Mouse (Mus musculus): ENCODE results near the gene Nexn. TPM values are rescaled to one million over a fixed set of nuclear protein-coding genes. Genes with fewer than 3 reads are reported as not detected.
A peak's percentile ranks its signal among the peaks of the same experiment; 100 is the strongest.
"Not testable (repeated sequence)": the region's sequence is repeated elsewhere in the genome, so short reads cannot be mapped to it uniquely, and the experiment has no call there.

The Nexn gene
- polyA plus RNA-seq (2012; rRNA removed), result 5.3 and 6.5 TPM in 2 replicates

DNA sequence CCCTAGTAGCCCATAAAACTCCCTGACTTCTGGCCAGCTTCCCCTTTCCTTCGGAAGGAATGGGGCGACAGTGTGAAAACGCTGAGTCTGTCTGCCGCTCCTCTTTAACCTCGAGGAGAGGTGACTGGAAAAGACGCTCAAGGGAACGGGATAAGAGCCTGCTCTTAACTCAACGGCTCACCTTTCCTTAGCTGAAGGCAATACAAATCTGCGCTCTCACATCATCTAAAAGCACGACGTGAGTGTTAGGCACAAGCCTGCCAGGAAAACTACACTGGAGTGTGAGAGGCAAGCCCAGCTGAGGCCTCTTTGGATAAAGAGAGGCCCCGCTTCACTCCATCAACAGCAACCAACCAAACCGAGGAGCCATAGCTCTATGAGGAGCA lies at the start of gene Nexn:
Nexn (minus strand) TSS at position 315 of the 386 bp plus-strand sequence.
- 13% methylated on average over 13 of the region's 13 CpGs for WGBS
- TF ChIP-seq CTCF (IDR thresholded peaks at IDR 0.05; ENCODE audit: borderline replicate concordance, insufficient read depth, low read depth, low read length), result no peak
- no peak within 1 kb of the TSS for H3K27ac ChIP-seq (ENCODE audit: insufficient read depth, low read length)

DNA sequence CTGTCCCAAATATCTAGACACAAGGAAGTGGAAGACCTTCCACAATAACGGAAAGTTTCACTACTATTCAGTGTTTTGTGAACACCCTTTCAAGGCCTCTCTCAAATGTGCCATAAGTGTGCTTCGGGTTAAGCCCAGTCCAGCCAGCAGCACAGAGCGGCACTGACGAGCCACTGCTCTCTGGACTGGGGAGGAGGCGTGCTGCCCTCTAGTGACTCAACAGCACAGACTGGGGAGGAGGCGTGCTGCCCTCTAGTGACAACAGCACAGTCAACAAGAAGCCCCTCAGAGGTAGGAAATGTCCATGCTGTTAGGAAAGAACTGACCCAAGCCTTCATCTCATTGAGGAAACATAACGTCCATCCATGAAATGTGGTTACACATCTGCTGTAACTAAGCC lies 49.5 kb upstream of the Nexn start:
- peaks cover 4% of the 10 kb centered on the region; the same call in 1 of the 2 replicates for H3K4me1 ChIP-seq (ENCODE audit: control insufficient read depth, insufficient read depth, low read length)
- H3K27ac ChIP-seq (ENCODE audit: insufficient read depth, low read length), result no peak overlapping the region
- H3K4me3 ChIP-seq (replicated peaks; ENCODE audit: insufficient read depth, low read depth, low read length), result no peak overlapping the region
- peak; percentile 68 to 69 for DNase-seq
- TF ChIP-seq POLR2A (IDR thresholded peaks at IDR 0.05; ENCODE audit: borderline replicate concordance, insufficient read depth, low read length) (no peak), CTCF (IDR thresholded peaks at IDR 0.05; ENCODE audit: borderline replicate concordance, insufficient read depth, low read depth, low read length) (peak; percentile 97)
- 9% methylated on average over 7 of the region's 7 CpGs for WGBS
- no peaks in the 10 kb centered on the region for H3K27me3 ChIP-seq (ENCODE audit: control insufficient read depth, insufficient read depth, low read length)

More for the DNA sequence above, at the start of gene Nexn:
- Histone ChIP-seq H3K27me3 (ENCODE audit: control insufficient read depth, insufficient read depth, low read length) (no peaks in the 10 kb centered on the region; the same call in 1 of the 2 replicates), H3K4me1 (ENCODE audit: control insufficient read depth, insufficient read depth, low read length) (no peaks in the 10 kb centered on the region), H3K4me3 (replicated peaks; ENCODE audit: insufficient read depth, low read depth, low read length) (peak within 1 kb of the TSS; percentile 42)
- peak in 1 of 2 experiments; percentile 11 for DNase-seq

DNA sequence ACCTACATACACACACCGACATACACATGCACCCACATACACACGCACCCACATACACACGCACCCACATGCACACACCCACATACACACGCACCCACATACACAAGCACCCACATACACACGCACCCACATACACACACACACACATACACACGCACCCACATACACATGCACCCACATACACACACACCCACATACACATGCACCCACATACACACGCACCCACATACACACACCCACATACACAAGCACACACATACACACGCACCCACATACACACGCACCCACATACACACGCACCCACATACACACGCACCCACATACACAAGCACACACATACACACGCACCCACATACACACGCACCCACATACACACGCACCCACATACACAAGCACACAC lies 48.5 kb upstream of the Nexn start:
- H3K4me3 ChIP-seq (replicated peaks; ENCODE audit: insufficient read depth, low read depth, low read length); H3K4me1 ChIP-seq (ENCODE audit: control insufficient read depth, insufficient read depth, low read length): not testable (repeated sequence)
- WGBS, result 80% methylated on average over 14 of the region's 14 CpGs

DNA sequence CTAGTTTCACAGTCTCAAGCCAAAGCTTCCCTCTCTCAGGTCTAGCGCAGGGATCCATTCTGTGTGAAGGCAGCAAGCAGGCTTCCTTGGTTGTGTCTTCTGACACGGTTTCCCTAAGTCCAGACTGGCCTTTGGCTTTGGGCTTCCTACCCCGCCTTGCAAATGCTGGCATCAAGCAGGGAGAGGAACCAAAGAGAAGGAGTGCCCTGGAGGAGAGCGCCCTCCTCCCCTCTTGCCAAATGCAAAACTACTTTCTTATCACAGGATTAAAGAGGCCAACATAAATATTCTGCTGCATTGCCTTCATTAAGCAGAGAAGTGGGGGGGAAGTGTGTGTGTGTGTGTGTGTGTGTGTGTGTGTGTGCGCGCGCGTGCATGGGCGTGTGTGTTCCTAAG lies 43.1 kb upstream of the Nexn start:
- TF ChIP-seq POLR2A (IDR thresholded peaks at IDR 0.05; ENCODE audit: borderline replicate concordance, insufficient read depth, low read length) (no peak), CTCF (IDR thresholded peaks at IDR 0.05; ENCODE audit: borderline replicate concordance, insufficient read depth, low read depth, low read length) (no peak)
- Histone ChIP-seq H3K27ac (ENCODE audit: insufficient read depth, low read length) (no peak overlapping the region), H3K4me1 (ENCODE audit: control insufficient read depth, insufficient read depth, low read length) (peaks cover 4% of the 10 kb centered on the region; the same call in 1 of the 2 replicates), H3K4me3 (replicated peaks; ENCODE audit: insufficient read depth, low read depth, low read length) (no peak overlapping the region), H3K27me3 (ENCODE audit: control insufficient read depth, insufficient read depth, low read length) (no peaks in the 10 kb centered on the region)
- no peak for DNase-seq
- WGBS, result 91% methylated on average over 9 of the region's 9 CpGs

More for the DNA sequence above, 48.5 kb upstream of the Nexn start:
- DNase-seq; H3K27ac ChIP-seq (ENCODE audit: insufficient read depth, low read length); H3K27me3 ChIP-seq (ENCODE audit: control insufficient read depth, insufficient read depth, low read length): not testable (repeated sequence)

DNA sequence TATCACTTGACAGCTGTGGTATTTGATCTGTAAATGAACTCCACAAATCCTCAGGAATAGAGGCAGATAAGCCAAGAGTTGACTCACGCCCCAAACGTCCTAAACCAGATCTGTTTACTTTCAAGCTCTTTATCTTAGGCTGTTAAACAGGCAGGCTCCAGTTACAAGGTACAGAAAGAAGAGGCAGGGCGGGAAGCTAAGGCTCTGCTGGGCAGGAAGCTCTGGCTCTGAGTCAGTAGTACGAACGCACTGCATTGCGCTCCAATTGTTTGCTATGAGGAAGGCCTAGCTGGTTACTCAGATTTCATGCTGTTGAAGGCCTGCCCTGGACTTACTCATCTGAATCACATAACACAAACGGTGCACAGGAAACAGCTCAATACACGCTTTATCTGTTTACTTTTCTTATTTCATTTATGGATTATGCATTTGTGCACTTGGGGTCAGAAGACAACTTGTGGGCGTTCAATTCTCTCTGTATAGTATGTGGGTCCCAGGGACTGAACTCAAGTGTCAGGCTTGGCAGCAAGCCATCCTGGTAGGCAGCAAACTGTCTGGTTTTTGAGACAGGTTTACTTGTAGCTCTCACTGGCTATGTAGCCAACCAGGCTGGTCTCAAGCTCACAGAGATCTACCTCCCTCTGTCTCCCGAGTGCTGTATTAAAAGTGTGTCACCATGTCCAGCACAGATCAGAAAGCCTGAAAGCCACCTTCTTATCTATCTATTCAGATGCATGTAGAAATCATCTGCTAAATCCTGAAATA lies 42.5 kb upstream of the Nexn start:
- no peak for DNase-seq
- Histone ChIP-seq H3K27me3 (ENCODE audit: control insufficient read depth, insufficient read depth, low read length) (no peaks in the 10 kb centered on the region), H3K4me1 (ENCODE audit: control insufficient read depth, insufficient read depth, low read length) (no peaks in the 10 kb centered on the region; the same call in 1 of the 2 replicates), H3K4me3 (replicated peaks; ENCODE audit: insufficient read depth, low read depth, low read length) (no peak overlapping the region), H3K27ac (ENCODE audit: insufficient read depth, low read length) (no peak overlapping the region)
- 65% methylated on average over 10 of the region's 10 CpGs for WGBS
- TF ChIP-seq POLR2A (IDR thresholded peaks at IDR 0.05; ENCODE audit: borderline replicate concordance, insufficient read depth, low read length), result no peak
- TF ChIP-seq CTCF (IDR thresholded peaks at IDR 0.05; ENCODE audit: borderline replicate concordance, insufficient read depth, low read depth, low read length), result no peak

DNA sequence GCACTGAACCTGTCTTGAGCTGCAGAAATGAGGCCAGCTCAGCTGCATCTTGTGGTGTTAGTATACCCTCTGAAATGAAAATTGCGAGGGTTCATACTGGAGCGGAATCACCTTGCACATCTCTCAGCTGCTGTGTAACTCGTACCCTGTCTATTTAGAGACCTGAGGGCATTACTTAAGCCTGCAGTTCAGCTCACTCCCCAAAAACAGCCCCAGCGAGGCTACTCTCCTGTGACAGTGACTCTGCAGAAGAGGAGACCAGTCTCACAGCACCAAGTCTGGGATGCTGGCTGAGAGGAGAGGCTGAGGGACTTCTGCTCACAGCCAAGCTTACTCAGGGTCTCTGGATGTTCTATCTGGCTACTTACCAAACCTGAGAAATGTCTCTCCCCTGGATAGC lies 39.8 kb upstream of the Nexn start:
- WGBS, result 87% methylated on average over 4 of the region's 4 CpGs
- Histone ChIP-seq H3K27me3 (ENCODE audit: control insufficient read depth, insufficient read depth, low read length) (no peaks in the 10 kb centered on the region), H3K27ac (ENCODE audit: insufficient read depth, low read length) (no peak overlapping the region), H3K4me1 (ENCODE audit: control insufficient read depth, insufficient read depth, low read length) (no peaks in the 10 kb centered on the region), H3K4me3 (replicated peaks; ENCODE audit: insufficient read depth, low read depth, low read length) (no peak overlapping the region)
- TF ChIP-seq POLR2A (IDR thresholded peaks at IDR 0.05; ENCODE audit: borderline replicate concordance, insufficient read depth, low read length) (no peak), CTCF (IDR thresholded peaks at IDR 0.05; ENCODE audit: borderline replicate concordance, insufficient read depth, low read depth, low read length) (no peak)
- no peak for DNase-seq

DNA sequence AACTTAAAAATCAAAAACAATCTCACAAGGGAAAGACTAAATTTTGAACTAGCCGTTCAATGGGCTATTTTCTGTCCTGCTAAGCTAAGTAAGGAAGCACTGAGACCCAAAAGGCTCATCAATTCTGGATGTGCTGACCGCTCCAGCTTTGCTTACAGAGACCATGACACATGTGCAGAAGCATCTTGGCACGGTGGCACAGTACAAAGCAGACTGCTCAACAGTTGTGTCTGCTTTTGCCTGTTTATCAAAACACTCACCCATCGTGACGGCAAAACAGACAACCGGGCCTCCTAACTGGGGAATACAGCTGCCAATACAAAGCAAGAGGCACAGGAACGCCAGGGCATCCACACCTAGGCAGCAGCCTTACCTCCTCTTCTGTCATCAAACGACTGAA lies 38.9 kb upstream of the Nexn start:
- Histone ChIP-seq H3K4me3 (replicated peaks; ENCODE audit: insufficient read depth, low read depth, low read length) (no peak overlapping the region), H3K4me1 (ENCODE audit: control insufficient read depth, insufficient read depth, low read length) (no peaks in the 10 kb centered on the region), H3K27me3 (ENCODE audit: control insufficient read depth, insufficient read depth, low read length) (no peaks in the 10 kb centered on the region), H3K27ac (ENCODE audit: insufficient read depth, low read length) (no peak overlapping the region)
- WGBS, result 86% methylated on average over 8 of the region's 8 CpGs
- DNase-seq, result no peak
- TF ChIP-seq POLR2A (IDR thresholded peaks at IDR 0.05; ENCODE audit: borderline replicate concordance, insufficient read depth, low read length), result no peak
- no peak for TF ChIP-seq CTCF (IDR thresholded peaks at IDR 0.05; ENCODE audit: borderline replicate concordance, insufficient read depth, low read depth, low read length)

DNA sequence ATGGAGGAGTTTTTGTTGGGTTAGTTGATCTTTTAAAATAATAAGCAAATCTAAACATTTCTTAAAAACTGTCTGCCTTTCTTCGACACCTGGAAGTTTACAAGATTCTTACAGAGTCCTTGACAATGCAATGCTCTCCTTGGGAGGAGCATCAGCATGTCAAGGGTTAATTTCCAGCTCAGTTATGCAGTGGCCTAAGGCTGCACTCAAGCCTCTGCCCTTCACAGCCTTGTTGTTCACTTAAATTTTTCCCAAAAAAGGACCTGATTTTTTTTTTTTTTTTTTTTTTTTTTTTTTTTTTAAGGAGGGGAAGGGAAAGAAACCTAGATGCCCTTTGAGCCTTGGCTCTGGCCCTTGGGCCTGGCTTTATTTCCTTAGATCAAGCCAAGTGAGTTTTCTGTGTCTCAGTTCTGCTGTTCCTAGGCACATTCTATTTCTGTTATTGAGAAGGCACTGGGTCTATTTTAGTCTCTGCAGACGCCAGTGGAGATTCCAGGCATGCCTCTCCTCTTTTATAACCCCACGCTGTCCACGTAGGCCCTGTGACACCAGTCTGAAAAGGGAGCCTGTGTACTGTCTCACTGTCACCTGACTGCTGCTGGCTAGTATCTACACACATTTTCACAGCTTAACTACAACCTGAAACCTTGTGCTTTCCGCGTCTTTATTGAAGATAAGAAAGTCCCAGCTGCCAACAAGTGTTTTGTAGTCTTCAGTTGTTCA lies 38.1 kb upstream of the Nexn start:
- H3K4me1 ChIP-seq (ENCODE audit: control insufficient read depth, insufficient read depth, low read length), result no peaks in the 10 kb centered on the region
- 76% methylated on average over 6 of the region's 6 CpGs for WGBS
- no peaks in the 10 kb centered on the region for H3K27me3 ChIP-seq (ENCODE audit: control insufficient read depth, insufficient read depth, low read length)
- no peak overlapping the region for H3K4me3 ChIP-seq (replicated peaks; ENCODE audit: insufficient read depth, low read depth, low read length)
- DNase-seq, result no peak
- no peak overlapping the region for H3K27ac ChIP-seq (ENCODE audit: insufficient read depth, low read length)
- TF ChIP-seq POLR2A (IDR thresholded peaks at IDR 0.05; ENCODE audit: borderline replicate concordance, insufficient read depth, low read length) (no peak), CTCF (IDR thresholded peaks at IDR 0.05; ENCODE audit: borderline replicate concordance, insufficient read depth, low read depth, low read length) (no peak)
